Mouse (Mus musculus) G1E (cell line): Measurements from ENCODE around the gene Ccdc12. TPM values are rescaled to one million over a fixed set of nuclear protein-coding genes. Genes with fewer than 3 reads are reported as not detected.
A peak's percentile ranks its signal among the peaks of the same experiment; 100 is the strongest.

Source experiments
- ATAC-seq: 2 replicates; pipeline ENCODE4 v1.8.0; 2016; ENCODE audit warnings: mild to moderate bottlenecking; ENCODE audit not compliant: insufficient number of reproducible peaks, poor library complexity, low FRiP score, severe bottlenecking; ENCODE audit errors: extremely low read depth
- DNase-seq: peaks from one replicate; pipeline ENCODE4 v3.0.0; 2012; ENCODE audit warnings: low spot score
- H3K27me3 ChIP-seq: 2 replicates; pipeline ENCODE4 v1.6.1; 2012; ENCODE audit warnings: mild to moderate bottlenecking, low read length, inconsistent platforms; ENCODE audit not compliant: insufficient read depth
- H3K36me3 ChIP-seq: replicated peaks from 2 replicates; pipeline ENCODE3; 2012; ENCODE audit warnings: mild to moderate bottlenecking, inconsistent platforms
- H3K4me1 ChIP-seq: 2 replicates; pipeline ENCODE4 v1.6.1; 2012; ENCODE audit warnings: low read depth, low read length, inconsistent platforms, mixed read lengths; ENCODE audit not compliant: insufficient read depth
- H3K4me3 ChIP-seq: 2 replicates; pipeline ENCODE4 v1.5.1; 2012; ENCODE audit warnings: low read depth, mild to moderate bottlenecking, inconsistent platforms, low read length, moderate library complexity, mixed read lengths
- H3K9me3 ChIP-seq: replicated peaks from 2 replicates; pipeline ENCODE4 v1.6.1; 2012; ENCODE audit warnings: inconsistent platforms
- CTCF ChIP-seq: IDR thresholded peaks from 2 replicates; pipeline ENCODE4 v1.5.1; 2012; ENCODE audit warnings: low read depth, low read length, inconsistent platforms, mixed read lengths
- GATA1 ChIP-seq: IDR thresholded peaks from 2 replicates; pipeline ENCODE4 v1.6.1; 2012; ENCODE audit warnings: borderline replicate concordance, low read length, inconsistent platforms, mixed read lengths
- GATA2 ChIP-seq: IDR thresholded peaks from 2 replicates; pipeline ENCODE4 v1.6.1; 2012; ENCODE audit warnings: low read depth, low read length, inconsistent platforms, borderline replicate concordance
- POLR2AphosphoS5 ChIP-seq: IDR thresholded peaks from 2 replicates; pipeline ENCODE4 v1.6.1; 2012; ENCODE audit warnings: low read depth, low read length, inconsistent platforms; ENCODE audit not compliant: insufficient replicate concordance
- TAL1 ChIP-seq: conservative IDR thresholded peaks from 2 replicates; pipeline ENCODE4 v1.6.1; 2012; ENCODE audit warnings: low read depth, low read length, inconsistent platforms, mixed read lengths
- polyA plus RNA-seq: library from polyadenylated mRNA; stranded (reverse); fragments of >175 nt; gene quantifications from 2 replicates; pipeline ENCODE4 v1.2.3, GENCODE M21; 2012
- total RNA-seq, 2 experiments: library from RNA; stranded (forward) in 1 of 2; stranded (reverse) in 1 of 2; fragments of 200-1000 nt in 1 of 2; fragments of >200 nt in 1 of 2; fragmentation: Nextera tagmentation in 1 of 2; gene quantifications; 2 replicates each; pipeline ENCODE4 v1.2.3; 2014 to 2017

The Ccdc12 gene
- total and polyA plus RNA-seq, 3 experiments = 36.2 to 331 (median 202) TPM

DNA sequence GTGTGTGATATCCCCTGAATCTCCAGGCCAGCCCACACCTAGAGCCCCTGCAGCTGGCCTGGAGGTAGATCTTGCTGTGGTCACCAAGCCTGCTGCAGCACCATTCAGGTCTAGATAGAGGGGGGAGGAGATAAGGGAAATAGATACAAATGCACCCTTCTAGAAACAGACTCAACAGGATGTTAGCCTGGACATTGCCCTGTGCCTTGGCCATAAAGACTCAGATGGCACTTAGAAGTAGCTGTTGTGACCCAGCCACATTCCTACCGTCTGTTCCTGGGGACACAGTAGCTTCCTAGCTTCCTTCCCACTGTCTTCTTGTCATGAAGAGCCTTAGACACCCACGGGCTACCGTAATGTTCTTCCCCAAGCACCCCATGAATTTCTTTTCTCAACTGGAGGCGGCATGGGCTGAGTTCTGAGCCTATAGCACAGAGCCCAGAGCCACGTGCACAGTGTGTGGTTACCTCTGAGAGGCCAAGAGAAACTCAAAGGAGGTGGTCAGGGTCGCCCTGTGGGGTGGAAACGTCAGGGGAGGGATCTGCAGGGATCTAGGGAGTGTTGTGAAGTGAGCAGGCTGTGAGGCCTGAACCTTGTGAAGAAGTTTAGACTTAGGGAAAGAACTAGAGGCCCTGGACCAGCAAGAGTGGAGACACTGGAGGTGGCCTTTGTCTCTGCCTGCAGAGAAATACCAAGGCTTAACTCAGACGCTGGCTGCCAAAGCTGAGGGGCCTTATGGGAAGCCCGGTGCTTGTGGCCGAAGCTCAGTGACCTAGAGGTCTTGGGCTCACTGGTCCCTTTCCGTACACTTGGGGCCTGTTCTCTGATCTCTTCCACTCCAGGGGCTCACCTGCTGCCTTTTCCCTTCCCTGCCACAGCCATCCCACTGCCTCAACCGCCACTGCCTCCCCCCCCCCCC lies 45.1 kb downstream of the Ccdc12 start:
- no peak overlapping the region for H3K4me3 ChIP-seq
- peaks cover 86% of the 10 kb centered on the region for H3K36me3 ChIP-seq
- TF ChIP-seq TAL1 (no peak), GATA2 (no peak), POLR2AphosphoS5 (no peak), CTCF (no peak), GATA1 (no peak)
- H3K27me3 ChIP-seq = no peaks in the 10 kb centered on the region
- H3K4me1 ChIP-seq = peaks cover 60% of the 10 kb centered on the region
- no peak for DNase-seq
- ATAC-seq = no peak
- H3K9me3 ChIP-seq = no peaks in the 10 kb centered on the region

DNA sequence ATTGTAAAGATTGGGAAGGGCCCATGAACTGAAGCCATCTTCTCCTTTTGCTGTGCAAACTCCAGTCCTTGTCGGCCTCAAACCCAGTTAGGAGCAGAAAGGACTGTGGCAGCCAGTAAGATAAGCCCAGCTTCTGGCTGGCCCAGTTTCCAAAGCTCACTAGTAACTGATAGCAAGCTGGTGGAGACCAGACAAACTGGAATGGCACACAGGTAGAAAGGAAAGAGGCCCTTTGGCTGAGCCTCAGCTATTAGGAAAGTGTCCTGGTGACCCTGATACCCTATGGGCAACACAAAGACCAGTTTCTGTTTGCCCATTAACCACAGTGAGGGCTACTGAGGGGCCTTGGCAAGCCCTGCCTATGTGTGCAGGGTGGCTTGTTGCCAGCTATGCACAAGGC lies 46.5 kb downstream of the Ccdc12 start:
- ATAC-seq (no peak), DNase-seq (no peak)
- no peaks in the 10 kb centered on the region for H3K9me3 ChIP-seq
- peaks cover 86% of the 10 kb centered on the region for H3K36me3 ChIP-seq
- peaks cover 55% of the 10 kb centered on the region for H3K4me1 ChIP-seq
- TF ChIP-seq GATA1 (no peak), GATA2 (no peak), TAL1 (no peak), CTCF (no peak), POLR2AphosphoS5 (no peak)
- no peaks in the 10 kb centered on the region for H3K27me3 ChIP-seq
- H3K4me3 ChIP-seq = no peak overlapping the region

DNA sequence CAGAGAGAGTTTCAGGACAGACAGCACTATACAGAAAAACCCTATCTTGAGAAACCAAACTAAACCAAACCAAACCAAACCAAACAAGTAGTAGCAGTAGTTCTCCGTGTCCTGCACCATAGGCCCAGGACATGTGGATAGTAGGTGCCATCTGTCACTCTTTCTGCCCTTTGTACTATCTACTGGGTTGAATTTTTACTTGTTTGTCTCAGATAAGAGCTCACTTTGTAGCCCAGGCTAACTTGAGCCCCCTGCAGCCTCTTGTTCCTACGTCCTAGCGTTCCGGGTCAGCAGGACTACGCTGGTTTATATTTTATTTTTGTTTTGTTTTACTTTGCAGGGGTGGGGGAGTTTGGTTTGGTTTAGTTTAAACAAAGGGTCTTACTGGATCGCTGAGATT lies 47.6 kb downstream of the Ccdc12 start:
- no peak for ATAC-seq
- Histone ChIP-seq H3K4me1 (peaks cover 58% of the 10 kb centered on the region), H3K36me3 (peaks cover 91% of the 10 kb centered on the region), H3K27me3 (no peaks in the 10 kb centered on the region), H3K4me3 (no peak overlapping the region), H3K9me3 (no peaks in the 10 kb centered on the region)
- no peak for DNase-seq
- no peak for TF ChIP-seq CTCF

DNA sequence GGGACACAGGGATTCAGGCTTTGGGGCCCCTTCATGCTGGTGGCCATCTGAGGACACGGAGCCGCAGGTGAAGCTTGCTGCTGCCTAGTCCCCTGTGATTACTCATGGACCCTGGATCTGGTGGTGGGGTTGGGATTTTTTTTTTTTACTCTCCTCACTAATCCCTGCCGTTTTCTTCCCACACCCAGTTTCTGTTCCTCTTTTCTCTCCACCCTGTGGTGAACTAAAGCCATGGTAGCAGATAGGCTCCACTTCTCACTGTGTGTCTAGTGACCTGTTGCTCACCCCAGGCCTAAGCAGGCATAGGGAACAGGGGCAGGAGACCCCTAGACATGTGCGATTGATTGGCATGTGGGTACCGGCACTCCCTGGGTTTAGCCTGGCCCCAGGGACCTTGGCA lies 50.5 kb downstream of the Ccdc12 start:
- DNase-seq = no peak
- no peak for ATAC-seq
- H3K36me3 ChIP-seq = peaks cover 93% of the 10 kb centered on the region

DNA sequence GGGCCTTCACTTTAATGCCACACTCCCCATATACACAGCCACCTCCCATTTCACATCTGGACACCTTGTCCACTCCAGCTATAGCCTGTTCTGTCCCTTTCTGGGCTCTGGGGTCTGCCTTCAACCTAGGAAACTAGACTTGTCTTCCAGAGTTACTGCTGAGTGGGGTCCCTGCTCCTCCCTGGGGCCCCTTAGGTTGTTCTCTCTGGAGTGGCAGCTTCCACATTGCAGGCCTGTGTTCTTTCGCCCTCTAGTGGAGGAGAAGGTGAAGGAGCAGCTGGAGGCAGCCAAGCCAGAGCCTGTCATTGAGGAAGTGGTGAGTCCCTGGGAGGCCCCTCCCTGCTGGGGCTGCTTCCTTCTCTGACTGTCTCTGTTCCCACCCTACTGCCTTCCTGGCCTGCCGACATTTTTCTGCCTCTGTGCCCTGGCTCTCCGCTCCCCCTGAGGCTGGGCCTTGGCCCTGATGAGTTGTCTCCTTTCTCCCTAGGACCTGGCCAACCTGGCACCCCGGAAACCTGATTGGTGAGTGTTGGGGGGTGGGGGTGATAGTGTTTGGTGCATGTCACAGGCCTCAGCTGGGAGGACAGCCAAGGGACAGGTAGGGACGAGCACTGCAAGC lies 53.4 kb downstream of the Ccdc12 start:
- H3K27me3 ChIP-seq = no peaks in the 10 kb centered on the region
- no peaks in the 10 kb centered on the region for H3K9me3 ChIP-seq
- H3K4me3 ChIP-seq = peak overlapping the region; percentile 67
- H3K4me1 ChIP-seq = peaks cover 49% of the 10 kb centered on the region
- peak; percentile 91 for ATAC-seq
- no peak for TF ChIP-seq GATA2
- no peak for TF ChIP-seq GATA1
- TF ChIP-seq POLR2AphosphoS5 = no peak
- peak; percentile 87 for TF ChIP-seq CTCF
- TF ChIP-seq TAL1 = no peak
- peaks cover 85% of the 10 kb centered on the region for H3K36me3 ChIP-seq
- DNase-seq = peak; percentile 85

More for the DNA sequence above, 50.5 kb downstream of the Ccdc12 start:
- TF ChIP-seq POLR2AphosphoS5 = no peak
- TF ChIP-seq TAL1 = no peak
- TF ChIP-seq GATA1 = no peak
- TF ChIP-seq GATA2 = no peak
- no peak for TF ChIP-seq CTCF
- Histone ChIP-seq H3K4me3 (no peak overlapping the region), H3K4me1 (peaks cover 57% of the 10 kb centered on the region), H3K9me3 (no peaks in the 10 kb centered on the region), H3K27me3 (no peaks in the 10 kb centered on the region)

DNA sequence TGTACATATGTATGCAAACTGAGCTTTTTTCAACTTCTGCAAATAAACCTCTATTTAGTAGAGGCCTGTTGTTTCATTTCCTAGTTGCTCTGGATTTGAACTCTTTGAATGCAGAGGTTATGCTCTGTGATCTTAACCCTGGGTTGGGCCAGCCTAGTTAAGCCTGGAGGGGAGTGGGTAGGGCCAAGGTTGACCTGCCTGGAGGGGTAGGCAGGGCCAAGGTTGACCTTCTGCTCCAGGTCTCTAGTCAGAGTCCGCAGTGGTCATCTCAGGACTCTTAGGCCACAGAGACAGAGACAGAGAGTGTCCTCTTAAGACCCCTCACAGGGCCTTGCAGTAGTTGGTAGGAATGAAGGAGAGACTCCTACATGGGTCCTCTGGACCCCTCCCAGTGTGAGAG lies 55.2 kb downstream of the Ccdc12 start:
- ATAC-seq (no peak), DNase-seq (no peak)
- Histone ChIP-seq H3K4me3 (no peak overlapping the region), H3K36me3 (peaks cover 91% of the 10 kb centered on the region), H3K4me1 (peaks cover 40% of the 10 kb centered on the region), H3K9me3 (no peaks in the 10 kb centered on the region), H3K27me3 (no peaks in the 10 kb centered on the region)
- TF ChIP-seq GATA2 = no peak
- no peak for TF ChIP-seq POLR2AphosphoS5
- TF ChIP-seq TAL1 = no peak
- no peak for TF ChIP-seq CTCF
- no peak for TF ChIP-seq GATA1
